Mouse (Mus musculus) lung, embryonic 16.5 days (tissue): ENCODE data around the gene Cyp39a1. TPM values are rescaled to one million over a fixed set of nuclear protein-coding genes. Genes with fewer than 3 reads are reported as not detected.

ENCODE experiments used
- ATAC-seq: fragments of 200-750 bp; cut with Nextera tagmentation; 2 replicates; pipeline ENCODE4 v1.8.0; 2017; ENCODE audit warnings: low read depth, mild to moderate bottlenecking, moderate library complexity
- H3K27ac ChIP-seq: fragments of 300-500 bp; sonication (generic); 2 replicates; pipeline ENCODE4 v1.5.1; 2014; ENCODE audit warnings: mild to moderate bottlenecking, control low read depth, low read length
- H3K27me3 ChIP-seq: fragments of 300-500 bp; sonication (generic); 2 replicates; pipeline ENCODE4 v1.6.1; 2014; ENCODE audit warnings: low read depth, low read length, mixed read lengths; ENCODE audit not compliant: control insufficient read depth, insufficient read depth
- H3K36me3 ChIP-seq: fragments of 300-500 bp; sonication (generic); 2 replicates; pipeline ENCODE4 v1.6.1; 2014; ENCODE audit warnings: low read length; ENCODE audit not compliant: control insufficient read depth, insufficient read depth
- H3K4me1 ChIP-seq: fragments of 300-500 bp; sonication (generic); replicated peaks from 2 replicates; pipeline ENCODE4 v1.6.1; 2014; ENCODE audit warnings: low read length, mixed read lengths; ENCODE audit not compliant: control insufficient read depth, insufficient read depth
- H3K4me2 ChIP-seq: fragments of 300-500 bp; sonication (generic); 2 replicates; pipeline ENCODE4 v1.6.1; 2014; ENCODE audit warnings: low read depth, low read length, control low read depth
- H3K4me3 ChIP-seq: fragments of 300-500 bp; sonication (generic); 2 replicates; pipeline ENCODE4 v1.5.1; 2014; ENCODE audit warnings: mild to moderate bottlenecking, low read length, control low read depth
- H3K9ac ChIP-seq: fragments of 300-500 bp; sonication (generic); 2 replicates; pipeline ENCODE4 v1.6.1; 2014; ENCODE audit warnings: low read length, control low read depth
- H3K9me3 ChIP-seq: fragments of 300-500 bp; sonication (generic); 2 replicates; pipeline ENCODE4 v1.6.1; 2016; ENCODE audit warnings: low read length; ENCODE audit not compliant: control insufficient read depth
- WGBS: fragments of 180-500 bp; shearing (Covaris S2); extraction: QIAGEN DNeasy Blood & Tissue Kit; methylation state at CpG from one replicate; pipeline ENCODE4 v1.1.7; 2014; 5-methylcytosine and 5-hydroxymethylcytosine counted together
- polyA plus RNA-seq: library from polyadenylated mRNA; unstranded; fragments of >200 nt; fragmentation: Nextera tagmentation; extraction: Ambion mirVana; gene quantifications from 2 replicates; pipeline ENCODE4 v1.2.1, GENCODE M21; 2015

Cyp39a1 gene
- polyA plus RNA-seq, 1 experiment from 2014 or later: 48.9 TPM

GRCm38 (mm10) chr17:43671907-43672306 lies 4.7 kb downstream of the Cyp39a1 start:
- H3K4me1 ChIP-seq: peaks cover 26% of the 10 kb centered on the region
- H3K9ac ChIP-seq: no peak overlapping the region
- H3K4me2 ChIP-seq: no peak overlapping the region
- no peaks in the 10 kb centered on the region for H3K36me3 ChIP-seq
- no peak overlapping the region for H3K27ac ChIP-seq
- no peaks in the 10 kb centered on the region for H3K27me3 ChIP-seq
- 50% methylated on average over 4 of the region's 4 CpGs for WGBS
- no peaks in the 10 kb centered on the region for H3K9me3 ChIP-seq
- H3K4me3 ChIP-seq: no peak overlapping the region
- ATAC-seq: no peak

- Histone ChIP-seq H3K4me1 (peaks cover 15% of the 10 kb centered on the region), H3K27ac (peak overlapping the region; percentile 38; the same call in 1 of the 2 replicates), H3K36me3 (peaks cover 6% of the 10 kb centered on the region; the same call in 1 of the 2 replicates), H3K4me3 (no peak overlapping the region), H3K27me3 (no peaks in the 10 kb centered on the region), H3K9ac (no peak overlapping the region), H3K9me3 (no peaks in the 10 kb centered on the region), H3K4me2 (no peak overlapping the region)
- WGBS: 0% methylated on average over 1 of the region's 1 CpGs
- ATAC-seq: peak; percentile 81
Observed at GRCm38 (mm10) chr17:43675228-43675627, 8.0 kb downstream of the Cyp39a1 start.

GRCm38 (mm10) chr17:43676241-43676640 lies 9.0 kb downstream of the Cyp39a1 start:
- H3K9me3 ChIP-seq: no peaks in the 10 kb centered on the region
- no peak for ATAC-seq
- H3K27ac ChIP-seq: no peak overlapping the region

GRCm38 (mm10) chr17:43677317-43677716 lies 10.1 kb downstream of the Cyp39a1 start:
- H3K9ac ChIP-seq: no peak overlapping the region
- no peak overlapping the region for H3K27ac ChIP-seq
- H3K4me3 ChIP-seq: no peak overlapping the region
- WGBS: 24% methylated on average over 1 of the region's 1 CpGs
- H3K9me3 ChIP-seq: no peaks in the 10 kb centered on the region
- no peak for ATAC-seq
- peaks cover 12% of the 10 kb centered on the region for H3K4me1 ChIP-seq
- H3K27me3 ChIP-seq: no peaks in the 10 kb centered on the region
- no peak overlapping the region for H3K4me2 ChIP-seq
- peaks cover 10% of the 10 kb centered on the region; the same call in 1 of the 2 replicates for H3K36me3 ChIP-seq

More at GRCm38 (mm10) chr17:43676241-43676640, 9.0 kb downstream of the Cyp39a1 start:
- Histone ChIP-seq H3K36me3 (peaks cover 10% of the 10 kb centered on the region; the same call in 1 of the 2 replicates), H3K4me3 (no peak overlapping the region), H3K4me2 (no peak overlapping the region), H3K9ac (no peak overlapping the region), H3K4me1 (peaks cover 15% of the 10 kb centered on the region), H3K27me3 (no peaks in the 10 kb centered on the region)
- WGBS: 82% methylated on average over 1 of the region's 1 CpGs

GRCm38 (mm10) chr17:43684086-43684485 lies 16.9 kb downstream of the Cyp39a1 start:
- Histone ChIP-seq H3K4me3 (no peak overlapping the region), H3K36me3 (peaks cover 29% of the 10 kb centered on the region), H3K27ac (no peak overlapping the region), H3K9me3 (no peaks in the 10 kb centered on the region), H3K9ac (no peak overlapping the region), H3K4me2 (no peak overlapping the region), H3K4me1 (no peaks in the 10 kb centered on the region), H3K27me3 (no peaks in the 10 kb centered on the region)
- ATAC-seq: no peak
- WGBS: 89% methylated on average over 5 of the region's 7 CpGs

DNA sequence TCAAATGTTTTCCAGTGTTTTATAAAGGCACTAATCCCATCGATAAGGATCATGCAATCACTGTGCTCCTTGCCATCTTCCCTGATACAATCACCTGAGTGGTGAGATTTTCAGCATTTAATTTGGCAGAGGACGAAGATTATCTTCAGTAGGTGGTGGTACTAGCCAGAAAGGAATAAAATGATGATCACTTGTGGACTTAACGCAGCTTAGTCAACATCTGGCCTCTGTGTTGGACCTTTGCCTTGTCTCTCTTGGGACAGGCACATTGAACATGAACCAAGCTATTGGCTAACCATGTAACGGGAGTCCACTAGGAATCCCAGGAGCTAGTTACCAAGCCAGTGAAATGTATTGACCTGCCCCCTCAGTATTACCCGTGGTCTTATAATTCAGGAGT lies 17.4 kb downstream of the Cyp39a1 start:
- whole genome bisulfite sequencing: 93% methylated on average over 5 of the region's 5 CpGs
- H3K36me3 ChIP-seq: peaks cover 29% of the 10 kb centered on the region

GRCm38 (mm10) chr17:43689591-43689990 lies 22.4 kb downstream of the Cyp39a1 start:
- Histone ChIP-seq H3K4me1 (no peaks in the 10 kb centered on the region), H3K4me2 (no peak overlapping the region), H3K9me3 (no peaks in the 10 kb centered on the region), H3K27ac (no peak overlapping the region), H3K27me3 (no peaks in the 10 kb centered on the region), H3K9ac (no peak overlapping the region), H3K4me3 (no peak overlapping the region), H3K36me3 (peaks cover 27% of the 10 kb centered on the region)
- ATAC-seq: no peak
- WGBS: 72% methylated on average over 9 of the region's 9 CpGs

More for the DNA sequence above, 17.4 kb downstream of the Cyp39a1 start:
- Histone ChIP-seq H3K9me3 (no peaks in the 10 kb centered on the region), H3K27ac (no peak overlapping the region), H3K4me3 (no peak overlapping the region), H3K4me1 (no peaks in the 10 kb centered on the region), H3K4me2 (no peak overlapping the region), H3K9ac (no peak overlapping the region), H3K27me3 (no peaks in the 10 kb centered on the region)
- ATAC-seq: no peak

GRCm38 (mm10) chr17:43698997-43699649 lies 31.9 kb downstream of the Cyp39a1 start:
- H3K36me3 ChIP-seq: peaks cover 14% of the 10 kb centered on the region
- H3K4me3 ChIP-seq: no peak overlapping the region
- no peak overlapping the region for H3K4me2 ChIP-seq
- no peak overlapping the region for H3K9ac ChIP-seq
- H3K4me1 ChIP-seq: no peaks in the 10 kb centered on the region
- no peak overlapping the region for H3K27ac ChIP-seq
- no peak for ATAC-seq
- H3K9me3 ChIP-seq: 0 out of 2 replicates have a peak, but pooled peaks cover 3% of the 10 kb centered on the region
- 42% methylated on average over 14 of the region's 14 CpGs for WGBS
- no peaks in the 10 kb centered on the region for H3K27me3 ChIP-seq

GRCm38 (mm10) chr17:43701060-43701459 lies 33.8 kb downstream of the Cyp39a1 start:
- H3K9me3 ChIP-seq: 0 out of 2 replicates have a peak, but pooled peaks cover 1% of the 10 kb centered on the region
- WGBS: 65% methylated on average over 6 of the region's 6 CpGs
- no peak overlapping the region for H3K4me2 ChIP-seq
- H3K4me1 ChIP-seq: no peaks in the 10 kb centered on the region
- H3K27me3 ChIP-seq: no peaks in the 10 kb centered on the region
- peaks cover 3% of the 10 kb centered on the region for H3K36me3 ChIP-seq
- no peak overlapping the region for H3K9ac ChIP-seq
- ATAC-seq: no peak
- H3K27ac ChIP-seq: no peak overlapping the region
- H3K4me3 ChIP-seq: no peak overlapping the region
